Mouse (Mus musculus): Measurements from ENCODE around the gene Pam16. TPM values are rescaled to one million over a fixed set of nuclear protein-coding genes. Genes with fewer than 3 reads are reported as not detected.

The Pam16 gene
- polyA plus RNA-seq, 1 experiment from 2014 or later, result 169 TPM

- no peaks in the 10 kb centered on the region for H3K9me3 ChIP-seq
- no peaks in the 10 kb centered on the region for H3K27me3 ChIP-seq
- peaks cover 72% of the 10 kb centered on the region for H3K4me1 ChIP-seq (replicated peaks)
- no peak overlapping the region for H3K4me3 ChIP-seq
- H3K4me2 ChIP-seq, result no peak overlapping the region
- 0 out of 2 replicates have a peak overlapping the region, but pooled peaks have one; percentile 28 for H3K27ac ChIP-seq (replicated peaks)
- ATAC-seq (ENCODE audit: low read depth), result peak; percentile 30; the same call in 1 of the 2 replicates
- WGBS, result 75% methylated on average over 11 of the region's 11 CpGs
- no peak overlapping the region for H3K9ac ChIP-seq
- H3K36me3 ChIP-seq, result peaks cover 18% of the 10 kb centered on the region
Observed at GRCm38 (mm10) chr16:4643670-4644419, 19.1 kb upstream of the Pam16 start.

GRCm38 (mm10) chr16:4642937-4643336 lies 18.1 kb upstream of the Pam16 start:
- Histone ChIP-seq H3K27ac (replicated peaks) (peak overlapping the region; percentile 62; the same call in 1 of the 2 replicates), H3K4me2 (peak overlapping the region; percentile 36), H3K36me3 (0 out of 2 replicates have a peak, but pooled peaks cover 11% of the 10 kb centered on the region), H3K4me3 (no peak overlapping the region), H3K9ac (no peak overlapping the region), H3K4me1 (replicated peaks) (peaks cover 72% of the 10 kb centered on the region), H3K9me3 (no peaks in the 10 kb centered on the region), H3K27me3 (no peaks in the 10 kb centered on the region)
- 93% methylated on average over 6 of the region's 6 CpGs for WGBS
- ATAC-seq (ENCODE audit: low read depth), result no peak

- peak overlapping the region; percentile 62 for H3K27ac ChIP-seq (replicated peaks)
- H3K27me3 ChIP-seq, result no peaks in the 10 kb centered on the region
- H3K9me3 ChIP-seq, result no peaks in the 10 kb centered on the region
- no peak for ATAC-seq (ENCODE audit: low read depth)
- no peak overlapping the region for H3K9ac ChIP-seq
- H3K4me1 ChIP-seq (replicated peaks), result peaks cover 64% of the 10 kb centered on the region
- 43% methylated on average over 13 of the region's 13 CpGs for WGBS
- H3K4me3 ChIP-seq, result no peak overlapping the region
- H3K4me2 ChIP-seq, result peak overlapping the region; percentile 36
- H3K36me3 ChIP-seq, result 0 out of 2 replicates have a peak, but pooled peaks cover 11% of the 10 kb centered on the region
Observed at GRCm38 (mm10) chr16:4642190-4642589, 17.4 kb upstream of the Pam16 start.

- Histone ChIP-seq H3K27me3 (no peaks in the 10 kb centered on the region), H3K4me3 (peak overlapping the region; percentile 56), H3K9ac (0 out of 2 replicates have a peak overlapping the region, but pooled peaks have one; percentile 75), H3K36me3 (0 out of 2 replicates have a peak, but pooled peaks cover 6% of the 10 kb centered on the region), H3K4me1 (replicated peaks) (peaks cover 55% of the 10 kb centered on the region), H3K9me3 (no peaks in the 10 kb centered on the region), H3K4me2 (peak overlapping the region; percentile 78), H3K27ac (replicated peaks) (no peak overlapping the region)
- no peak for ATAC-seq (ENCODE audit: low read depth)
- 43% methylated on average over 3 of the region's 3 CpGs for WGBS
Observed at GRCm38 (mm10) chr16:4641119-4641838, 16.5 kb upstream of the Pam16 start.

GRCm38 (mm10) chr16:4640267-4641005 lies 15.6 kb upstream of the Pam16 start:
- peak; percentile 12; the same call in 1 of the 2 replicates for ATAC-seq (ENCODE audit: low read depth)
- 6% methylated on average over 17 of the region's 17 CpGs for WGBS

GRCm38 (mm10) chr16:4639831-4640237 lies 15.0 kb upstream of the Pam16 start, which contains the start of the genes Vasn and Dnaja3:
Gene Vasn (plus strand): TSS chr16:4639941.
Gene Dnaja3 (plus strand): TSS chr16:4639989.
- no peaks in the 10 kb centered on the region for H3K9me3 ChIP-seq
- peak within 1 kb of the TSS; percentile 78 for H3K4me2 ChIP-seq
- peak within 1 kb of the TSS; percentile 75 for H3K9ac ChIP-seq
- H3K4me3 ChIP-seq, result peak within 1 kb of the TSS; percentile 56
- H3K27me3 ChIP-seq, result no peaks in the 10 kb centered on the region
- H3K36me3 ChIP-seq, result 0 out of 2 replicates have a peak, but pooled peaks cover 6% of the 10 kb centered on the region
- H3K4me1 ChIP-seq (replicated peaks), result peaks cover 53% of the 10 kb centered on the region
- peak within 1 kb of the TSS; percentile 77 for H3K27ac ChIP-seq (replicated peaks)
- WGBS, result under 1% methylated on average over 22 of the region's 22 CpGs
- peak; percentile 92 for ATAC-seq (ENCODE audit: low read depth)

More at GRCm38 (mm10) chr16:4640267-4641005, 15.6 kb upstream of the Pam16 start:
- H3K4me3 ChIP-seq, result peak overlapping the region; percentile 56
- no peaks in the 10 kb centered on the region for H3K9me3 ChIP-seq
- peak overlapping the region; percentile 75 for H3K9ac ChIP-seq
- H3K4me2 ChIP-seq, result peak overlapping the region; percentile 78
- peaks cover 53% of the 10 kb centered on the region for H3K4me1 ChIP-seq (replicated peaks)
- no peaks in the 10 kb centered on the region for H3K27me3 ChIP-seq
- H3K36me3 ChIP-seq, result 0 out of 2 replicates have a peak, but pooled peaks cover 6% of the 10 kb centered on the region
- H3K27ac ChIP-seq (replicated peaks), result peak overlapping the region; percentile 77

- H3K4me3 ChIP-seq, result no peak overlapping the region
- no peak for ATAC-seq (ENCODE audit: low read depth)
- H3K4me1 ChIP-seq (replicated peaks), result peaks cover 44% of the 10 kb centered on the region
- H3K4me2 ChIP-seq, result no peak overlapping the region
- WGBS, result 91% methylated on average over 3 of the region's 3 CpGs
- 0 out of 2 replicates have a peak, but pooled peaks cover 8% of the 10 kb centered on the region for H3K36me3 ChIP-seq
- no peak overlapping the region for H3K27ac ChIP-seq (replicated peaks)
- no peaks in the 10 kb centered on the region for H3K9me3 ChIP-seq
- H3K9ac ChIP-seq, result no peak overlapping the region
- no peaks in the 10 kb centered on the region for H3K27me3 ChIP-seq
Observed at GRCm38 (mm10) chr16:4638891-4639390, 14.2 kb upstream of the Pam16 start.

GRCm38 (mm10) chr16:4635760-4636159 lies 11.0 kb upstream of the Pam16 start:
- H3K9ac ChIP-seq, result no peak overlapping the region
- 71% methylated on average over 4 of the region's 4 CpGs for WGBS
- H3K4me3 ChIP-seq, result no peak overlapping the region

GRCm38 (mm10) chr16:4634681-4635080 lies 9.9 kb upstream of the Pam16 start:
- Histone ChIP-seq H3K4me3 (no peak overlapping the region), H3K27me3 (no peaks in the 10 kb centered on the region), H3K4me2 (no peak overlapping the region), H3K4me1 (replicated peaks) (peaks cover 3% of the 10 kb centered on the region), H3K27ac (replicated peaks) (no peak overlapping the region), H3K9ac (no peak overlapping the region), H3K36me3 (peaks cover 29% of the 10 kb centered on the region), H3K9me3 (no peaks in the 10 kb centered on the region)
- 93% methylated on average over 9 of the region's 9 CpGs for WGBS
- ATAC-seq (ENCODE audit: low read depth), result no peak

More at GRCm38 (mm10) chr16:4635760-4636159, 11.0 kb upstream of the Pam16 start:
- peaks cover 29% of the 10 kb centered on the region for H3K36me3 ChIP-seq
- no peaks in the 10 kb centered on the region for H3K27me3 ChIP-seq
- H3K4me2 ChIP-seq, result no peak overlapping the region
- ATAC-seq (ENCODE audit: low read depth), result no peak
- peaks cover 14% of the 10 kb centered on the region for H3K4me1 ChIP-seq (replicated peaks)
- no peak overlapping the region for H3K27ac ChIP-seq (replicated peaks)
- no peaks in the 10 kb centered on the region for H3K9me3 ChIP-seq

GRCm38 (mm10) chr16:4633661-4634060 lies 8.9 kb upstream of the Pam16 start:
- peaks cover 29% of the 10 kb centered on the region for H3K36me3 ChIP-seq

GRCm38 (mm10) chr16:4632050-4632449 lies 7.3 kb upstream of the Pam16 start:
- peaks cover 44% of the 10 kb centered on the region for H3K36me3 ChIP-seq
- H3K9me3 ChIP-seq, result no peaks in the 10 kb centered on the region
- no peak overlapping the region for H3K4me3 ChIP-seq
- no peak overlapping the region for H3K4me2 ChIP-seq
- ATAC-seq (ENCODE audit: low read depth), result no peak
- 55% methylated on average over 7 of the region's 7 CpGs for WGBS
- H3K27ac ChIP-seq (replicated peaks), result no peak overlapping the region
- H3K27me3 ChIP-seq, result no peaks in the 10 kb centered on the region
- H3K9ac ChIP-seq, result no peak overlapping the region
- H3K4me1 ChIP-seq (replicated peaks), result no peaks in the 10 kb centered on the region

More at GRCm38 (mm10) chr16:4633661-4634060, 8.9 kb upstream of the Pam16 start:
- Histone ChIP-seq H3K27ac (replicated peaks) (no peak overlapping the region), H3K4me1 (replicated peaks) (no peaks in the 10 kb centered on the region), H3K4me2 (no peak overlapping the region), H3K27me3 (no peaks in the 10 kb centered on the region), H3K4me3 (no peak overlapping the region), H3K9me3 (no peaks in the 10 kb centered on the region), H3K9ac (no peak overlapping the region)
- 83% methylated on average over 3 of the region's 3 CpGs for WGBS
- ATAC-seq (ENCODE audit: low read depth), result no peak
